Comparison of ENCODE assay signal across 18 mouse cellular contexts in the genomic region with DNA sequence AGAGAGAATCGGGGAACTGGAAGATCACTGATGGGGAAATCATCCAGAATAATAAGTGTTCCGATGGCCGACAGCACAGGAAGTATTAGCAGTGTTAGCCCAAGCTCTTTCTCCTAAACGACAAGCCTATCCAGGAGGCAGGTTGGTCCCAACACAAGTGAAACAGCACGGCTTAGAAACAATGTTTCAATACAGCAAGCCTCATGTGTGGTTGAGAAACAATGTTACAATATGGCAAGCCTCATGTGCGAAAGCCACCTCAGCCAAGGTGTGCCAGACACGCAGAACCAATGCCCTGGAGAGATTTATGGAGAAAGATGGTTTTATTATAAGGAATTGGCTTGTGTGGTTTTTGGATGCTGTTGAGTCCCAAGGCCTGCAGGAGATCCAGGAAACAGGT. TPM values are rescaled to one million over a fixed set of nuclear protein-coding genes. Genes with fewer than 3 reads are reported as not detected.
DNase-seq lines count a peak whose midpoint lies in the region; ATAC-seq lines count a peak whose summit lies in the region.
"Had no signal": no experiment of that assay in that cellular context is flagged by ENCODE, and none has a peak within 500 bp of the region (broad histone marks: within the 10 kb centered on the region; RNA-seq: fewer than 3 reads in every experiment).

No protein-coding gene starts in this region.

- H3K36me3 ChIP-seq in midbrain, embryonic 11.5 days (ENCODE audit: control insufficient read depth, insufficient read depth, low read length) = no peaks in the 10 kb centered on the region
- no peaks in the 10 kb centered on the region for H3K36me3 ChIP-seq in midbrain, embryonic 14.5 days (ENCODE audit: control insufficient read depth, insufficient read depth, low read length)
- H3K36me3 ChIP-seq: G1E had no signal

- H3K27ac ChIP-seq in midbrain, embryonic 11.5 days (ENCODE audit: low read depth, low read length) = no peak overlapping the region
- no peak overlapping the region for H3K27ac ChIP-seq in midbrain, embryonic 14.5 days (replicated peaks; ENCODE audit: low read depth, low read length)

- WGBS in midbrain, embryonic 11.5 days = 90% methylated on average over 7 of the region's 7 CpGs
- 96% methylated on average over 7 of the region's 7 CpGs for WGBS in midbrain, embryonic 14.5 days

- DNase-seq in midbrain, embryonic 11.5 days (ENCODE audit: low spot score, missing footprints) = peak; percentile 64
- DNase-seq in midbrain, embryonic 14.5 days = no peak
- peak; percentile 51 for DNase-seq in testis, postnatal 14 days (ENCODE audit: low spot score)
- DNase-seq in testis, postnatal 10 days (ENCODE audit: low spot score) = no peak
- DNase-seq: adrenal gland, adult 2 months; adrenal gland, adult 8-10 months; adrenal gland, postnatal 10 days; adrenal gland, postnatal 14 days; adrenal gland, postnatal 25 days; adrenal gland, postnatal 36 days; B cell, adult 2 months; cerebellum, adult 11 months; cerebellum, adult 11-12 months; cerebellum, adult 18-20 months had no signal

- no peaks in the 10 kb centered on the region for H3K9me3 ChIP-seq in midbrain, embryonic 11.5 days (ENCODE audit: control insufficient read depth, low read length)
- H3K9me3 ChIP-seq in midbrain, embryonic 14.5 days (ENCODE audit: control insufficient read depth, low read length) = no peaks in the 10 kb centered on the region

- peaks cover 11% of the 10 kb centered on the region for H3K4me1 ChIP-seq in midbrain, embryonic 11.5 days (ENCODE audit: control insufficient read depth, insufficient read depth, low read length)
- H3K4me1 ChIP-seq in midbrain, embryonic 14.5 days (ENCODE audit: control insufficient read depth, insufficient read depth, low read length) = peaks cover 10% of the 10 kb centered on the region

- no peak overlapping the region for H3K4me3 ChIP-seq in midbrain, embryonic 11.5 days (ENCODE audit: low read depth, low read length)
- H3K4me3 ChIP-seq in midbrain, embryonic 14.5 days (replicated peaks; ENCODE audit: low read depth, low read length) = no peak overlapping the region

- H3K9ac ChIP-seq in midbrain, embryonic 11.5 days (ENCODE audit: low read length) = no peak overlapping the region
- H3K9ac ChIP-seq in midbrain, embryonic 14.5 days (replicated peaks; ENCODE audit: low read length) = no peak overlapping the region

- peaks cover 18% of the 10 kb centered on the region for H3K27me3 ChIP-seq in midbrain, embryonic 11.5 days (ENCODE audit: control insufficient read depth, insufficient read depth, low read length)
- H3K27me3 ChIP-seq in midbrain, embryonic 14.5 days (ENCODE audit: control insufficient read depth, insufficient read depth, low read length) = peaks cover 58% of the 10 kb centered on the region

- ATAC-seq in midbrain, embryonic 11.5 days (ENCODE audit: low FRiP score) = no peak
- no peak for ATAC-seq in midbrain, embryonic 14.5 days (ENCODE audit: low FRiP score, low TSS enrichment)
- ATAC-seq: activated CD4-positive, CD25-positive, alpha-beta regulatory T cell, adult 4 months; CD4-positive, CD25-positive, alpha-beta regulatory T cell, adult 4 months; Patski had no signal

- no peak overlapping the region for H3K4me2 ChIP-seq in midbrain, embryonic 11.5 days
- H3K4me2 ChIP-seq in midbrain, embryonic 14.5 days (ENCODE audit: low read length) = no peak overlapping the region

RNA-seq across cellular contexts. Expression of gene 4932438H23Rik, which starts 43.2 kb away (rescaled TPM):
- polyA plus RNA-seq in midbrain, embryonic 11.5 days (2014; fragmentation: Nextera tagmentation; extraction: Ambion mirVana) = 0.26 TPM in 1 of 2 replicates, not detected in the other
- 0.34 and 1.7 TPM in 2 replicates for polyA plus RNA-seq in midbrain, embryonic 14.5 days (2014; fragmentation: Nextera tagmentation; extraction: Ambion mirVana)
- polyA plus RNA-seq: adrenal gland, adult 2 months; Patski had no signal

Comparison
In these comparisons a context has a peak if more than half of its experiments do, and no peak if none do; other contexts are left out.
1. DNase-seq: peak in midbrain, embryonic 11.5 days (single experiment) and testis, postnatal 14 days (single experiment); none in midbrain, embryonic 14.5 days (single experiment) and testis, postnatal 10 days (single experiment).